Mouse (Mus musculus): ENCODE results near the gene Shroom3. TPM values are rescaled to one million over a fixed set of nuclear protein-coding genes. Genes with fewer than 3 reads are reported as not detected.

Shroom3 gene
- polyA plus RNA-seq, 1 experiment from 2014 or later = 1.1 TPM

DNA sequence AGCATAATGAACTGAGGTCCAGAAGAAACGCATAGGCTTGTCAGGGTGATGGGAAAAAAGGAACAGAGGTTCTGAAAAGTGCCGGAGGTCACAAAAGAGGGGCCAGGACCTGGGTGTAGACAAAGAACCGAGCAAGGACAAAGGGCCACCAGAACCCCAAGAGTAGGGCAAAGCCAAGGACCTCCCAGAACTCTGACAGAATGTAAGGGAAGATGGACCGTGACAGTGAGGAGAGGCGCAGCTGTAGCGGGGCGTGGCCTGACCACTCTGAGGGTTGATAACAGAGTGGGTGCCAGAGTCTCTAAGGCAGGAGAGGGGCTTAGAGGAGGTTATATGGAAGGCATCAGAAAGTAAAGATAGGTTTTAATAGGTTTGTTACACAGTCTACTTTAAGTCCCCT is 77.3 kb downstream of the Shroom3 start:
- H3K4me1 ChIP-seq (ENCODE audit: control insufficient read depth, insufficient read depth, low read length) = no peaks in the 10 kb centered on the region
- H3K9ac ChIP-seq (ENCODE audit: low read depth, low read length) = no peak overlapping the region
- no peak overlapping the region for H3K27ac ChIP-seq (ENCODE audit: low read length)
- no peak for ATAC-seq
- no peaks in the 10 kb centered on the region for H3K27me3 ChIP-seq (ENCODE audit: control insufficient read depth, insufficient read depth, low read depth, low read length)
- WGBS = 74% methylated on average over 7 of the region's 7 CpGs
- H3K4me3 ChIP-seq (ENCODE audit: low read depth, low read length) = no peak overlapping the region
- H3K4me2 ChIP-seq (ENCODE audit: low read length) = no peak overlapping the region
- no peaks in the 10 kb centered on the region for H3K36me3 ChIP-seq (ENCODE audit: control insufficient read depth, insufficient read depth, low read length)
- H3K9me3 ChIP-seq (replicated peaks; ENCODE audit: control insufficient read depth, low read length, poor library complexity, severe bottlenecking) = no peaks in the 10 kb centered on the region

DNA sequence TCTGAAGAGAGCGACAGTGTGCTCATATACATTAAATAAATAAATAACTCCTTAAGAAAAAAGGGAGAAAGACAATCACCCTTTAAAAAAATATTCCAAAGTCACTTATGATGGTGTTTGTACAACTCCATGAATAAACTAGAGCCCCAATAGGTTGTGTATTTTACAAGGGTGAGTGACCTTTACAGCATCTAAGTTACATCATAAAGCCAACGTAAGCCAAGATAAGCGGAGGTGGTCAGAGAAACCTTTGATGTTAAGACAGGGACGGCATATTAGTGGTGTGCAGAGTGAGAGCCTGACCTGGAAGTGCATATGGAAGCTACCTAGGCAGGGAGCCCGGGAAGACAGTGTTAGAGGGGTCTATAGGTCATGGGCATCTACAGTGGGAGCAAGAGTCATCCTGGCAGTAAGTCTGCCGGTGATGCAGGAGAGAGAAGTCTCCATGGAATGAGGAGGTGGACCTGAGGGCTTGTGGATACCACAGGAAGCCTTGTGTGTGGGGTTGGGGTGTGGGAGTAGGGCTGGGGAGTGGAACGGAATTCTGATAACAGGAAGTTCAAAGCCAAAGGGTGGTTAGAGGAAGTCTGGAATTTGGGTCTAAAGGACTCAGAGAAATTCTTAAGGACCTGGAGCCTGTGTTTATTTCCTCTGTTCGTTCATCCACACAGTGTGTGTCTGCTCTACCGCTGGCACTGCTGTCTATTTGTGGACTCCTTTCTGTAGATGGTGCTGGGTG is 78.5 kb downstream of the Shroom3 start:
- H3K4me1 ChIP-seq (ENCODE audit: control insufficient read depth, insufficient read depth, low read length) = no peaks in the 10 kb centered on the region
- H3K36me3 ChIP-seq (ENCODE audit: control insufficient read depth, insufficient read depth, low read length) = no peaks in the 10 kb centered on the region
- no peak overlapping the region for H3K4me3 ChIP-seq (ENCODE audit: low read depth, low read length)
- no peaks in the 10 kb centered on the region for H3K27me3 ChIP-seq (ENCODE audit: control insufficient read depth, insufficient read depth, low read depth, low read length)
- H3K9me3 ChIP-seq (replicated peaks; ENCODE audit: control insufficient read depth, low read length, poor library complexity, severe bottlenecking) = no peaks in the 10 kb centered on the region
- no peak overlapping the region for H3K9ac ChIP-seq (ENCODE audit: low read depth, low read length)
- no peak for ATAC-seq
- H3K27ac ChIP-seq (ENCODE audit: low read length) = no peak overlapping the region
- H3K4me2 ChIP-seq (ENCODE audit: low read length) = no peak overlapping the region
- WGBS = 89% methylated on average over 9 of the region's 9 CpGs

DNA sequence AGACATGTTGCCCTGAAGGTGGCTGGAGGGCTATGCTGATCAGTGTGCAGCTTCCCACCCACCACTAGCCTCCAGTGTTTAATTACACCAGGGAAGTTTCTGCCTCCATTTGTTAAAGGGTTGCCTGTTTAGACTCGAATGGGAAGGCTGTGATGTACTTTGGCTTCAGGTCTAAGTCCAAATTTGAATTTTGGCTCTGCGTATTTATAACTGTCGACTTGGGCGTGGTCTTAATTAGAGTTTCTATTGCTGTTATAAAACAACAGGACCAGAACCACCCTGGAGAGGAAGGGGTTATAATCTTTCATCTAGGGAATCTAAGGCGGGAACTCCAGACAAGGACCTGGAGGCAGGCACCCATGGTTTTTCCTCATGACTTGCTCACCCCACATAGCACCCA is 79.2 kb downstream of the Shroom3 start:
- 91% methylated on average over 5 of the region's 5 CpGs for WGBS
- ATAC-seq = no peak
- no peak overlapping the region for H3K9ac ChIP-seq (ENCODE audit: low read depth, low read length)
- no peak overlapping the region for H3K4me2 ChIP-seq (ENCODE audit: low read length)
- no peaks in the 10 kb centered on the region for H3K9me3 ChIP-seq (replicated peaks; ENCODE audit: control insufficient read depth, low read length, poor library complexity, severe bottlenecking)
- H3K4me3 ChIP-seq (ENCODE audit: low read depth, low read length) = no peak overlapping the region
- no peak overlapping the region for H3K27ac ChIP-seq (ENCODE audit: low read length)
- no peaks in the 10 kb centered on the region for H3K4me1 ChIP-seq (ENCODE audit: control insufficient read depth, insufficient read depth, low read length)
- no peaks in the 10 kb centered on the region for H3K27me3 ChIP-seq (ENCODE audit: control insufficient read depth, insufficient read depth, low read depth, low read length)
- H3K36me3 ChIP-seq (ENCODE audit: control insufficient read depth, insufficient read depth, low read length) = no peaks in the 10 kb centered on the region

GRCm38 (mm10) chr5:92763546-92763952 is 80.3 kb downstream of the Shroom3 start:
- no peaks in the 10 kb centered on the region for H3K4me1 ChIP-seq (ENCODE audit: control insufficient read depth, insufficient read depth, low read length)
- no peak overlapping the region for H3K9ac ChIP-seq (ENCODE audit: low read depth, low read length)
- no peaks in the 10 kb centered on the region for H3K36me3 ChIP-seq (ENCODE audit: control insufficient read depth, insufficient read depth, low read length)
- H3K4me2 ChIP-seq (ENCODE audit: low read length) = no peak overlapping the region
- H3K4me3 ChIP-seq (ENCODE audit: low read depth, low read length) = no peak overlapping the region
- WGBS = 43% methylated on average over 4 of the region's 4 CpGs
- no peaks in the 10 kb centered on the region for H3K9me3 ChIP-seq (replicated peaks; ENCODE audit: control insufficient read depth, low read length, poor library complexity, severe bottlenecking)
- H3K27ac ChIP-seq (ENCODE audit: low read length) = no peak overlapping the region
- H3K27me3 ChIP-seq (ENCODE audit: control insufficient read depth, insufficient read depth, low read depth, low read length) = no peaks in the 10 kb centered on the region
- no peak for ATAC-seq

- WGBS = 78% methylated on average over 4 of the region's 4 CpGs
- Histone ChIP-seq H3K4me3 (ENCODE audit: low read depth, low read length) (no peak overlapping the region), H3K36me3 (ENCODE audit: control insufficient read depth, insufficient read depth, low read length) (no peaks in the 10 kb centered on the region), H3K27ac (ENCODE audit: low read length) (no peak overlapping the region), H3K27me3 (ENCODE audit: control insufficient read depth, insufficient read depth, low read depth, low read length) (no peaks in the 10 kb centered on the region), H3K4me2 (ENCODE audit: low read length) (no peak overlapping the region), H3K9me3 (replicated peaks; ENCODE audit: control insufficient read depth, low read length, poor library complexity, severe bottlenecking) (no peaks in the 10 kb centered on the region), H3K9ac (ENCODE audit: low read depth, low read length) (no peak overlapping the region), H3K4me1 (ENCODE audit: control insufficient read depth, insufficient read depth, low read length) (no peaks in the 10 kb centered on the region)
- no peak for ATAC-seq
These were observed 83.1 kb downstream of the Shroom3 start for GRCm38 (mm10) chr5:92766301-92766700.

DNA sequence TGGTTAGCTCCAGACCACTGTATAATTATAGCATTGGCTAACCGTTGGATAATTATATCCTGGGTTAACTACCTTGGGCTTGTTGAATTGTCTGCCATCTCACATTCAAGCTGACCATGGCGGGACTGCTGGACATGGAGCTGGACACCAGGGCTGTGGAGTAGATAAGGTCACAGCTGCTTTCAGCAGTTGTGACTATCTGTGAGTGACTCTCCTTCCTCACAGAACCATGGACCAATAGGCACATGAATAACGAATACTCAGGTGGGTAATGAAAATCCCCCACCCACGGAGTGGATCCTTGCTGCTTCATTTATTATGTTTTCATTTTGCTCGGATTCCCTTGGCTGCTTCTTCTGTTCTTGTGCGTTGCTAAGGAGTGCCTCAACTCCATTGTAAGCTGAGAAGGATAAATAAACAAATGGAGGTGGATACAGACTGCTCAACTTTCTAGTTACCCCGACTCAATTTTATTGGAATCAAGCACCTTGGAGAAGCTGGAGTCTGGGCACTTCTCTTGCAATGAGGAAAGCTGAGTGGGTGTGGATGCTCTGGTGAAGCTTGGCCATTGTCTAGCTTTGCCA is 84.1 kb downstream of the Shroom3 start:
- H3K4me2 ChIP-seq (ENCODE audit: low read length) = no peak overlapping the region
- H3K9ac ChIP-seq (ENCODE audit: low read depth, low read length) = no peak overlapping the region
- WGBS = 48% methylated on average over 7 of the region's 7 CpGs
- H3K27me3 ChIP-seq (ENCODE audit: control insufficient read depth, insufficient read depth, low read depth, low read length) = no peaks in the 10 kb centered on the region
- no peak overlapping the region for H3K27ac ChIP-seq (ENCODE audit: low read length)
- no peaks in the 10 kb centered on the region for H3K4me1 ChIP-seq (ENCODE audit: control insufficient read depth, insufficient read depth, low read length)
- H3K9me3 ChIP-seq (replicated peaks; ENCODE audit: control insufficient read depth, low read length, poor library complexity, severe bottlenecking) = no peaks in the 10 kb centered on the region
- no peaks in the 10 kb centered on the region for H3K36me3 ChIP-seq (ENCODE audit: control insufficient read depth, insufficient read depth, low read length)
- ATAC-seq = no peak
- no peak overlapping the region for H3K4me3 ChIP-seq (ENCODE audit: low read depth, low read length)

- no peaks in the 10 kb centered on the region for H3K27me3 ChIP-seq (ENCODE audit: control insufficient read depth, insufficient read depth, low read depth, low read length)
- no peak for ATAC-seq
- no peak overlapping the region for H3K4me2 ChIP-seq (ENCODE audit: low read length)
- no peaks in the 10 kb centered on the region for H3K36me3 ChIP-seq (ENCODE audit: control insufficient read depth, insufficient read depth, low read length)
- H3K9me3 ChIP-seq (replicated peaks; ENCODE audit: control insufficient read depth, low read length, poor library complexity, severe bottlenecking) = no peaks in the 10 kb centered on the region
- H3K27ac ChIP-seq (ENCODE audit: low read length) = no peak overlapping the region
- H3K4me3 ChIP-seq (ENCODE audit: low read depth, low read length) = no peak overlapping the region
- H3K9ac ChIP-seq (ENCODE audit: low read depth, low read length) = no peak overlapping the region
- WGBS = 64% methylated on average over 6 of the region's 6 CpGs
- no peaks in the 10 kb centered on the region for H3K4me1 ChIP-seq (ENCODE audit: control insufficient read depth, insufficient read depth, low read length)
These were observed 84.6 kb downstream of the Shroom3 start for GRCm38 (mm10) chr5:92767857-92768291.

DNA sequence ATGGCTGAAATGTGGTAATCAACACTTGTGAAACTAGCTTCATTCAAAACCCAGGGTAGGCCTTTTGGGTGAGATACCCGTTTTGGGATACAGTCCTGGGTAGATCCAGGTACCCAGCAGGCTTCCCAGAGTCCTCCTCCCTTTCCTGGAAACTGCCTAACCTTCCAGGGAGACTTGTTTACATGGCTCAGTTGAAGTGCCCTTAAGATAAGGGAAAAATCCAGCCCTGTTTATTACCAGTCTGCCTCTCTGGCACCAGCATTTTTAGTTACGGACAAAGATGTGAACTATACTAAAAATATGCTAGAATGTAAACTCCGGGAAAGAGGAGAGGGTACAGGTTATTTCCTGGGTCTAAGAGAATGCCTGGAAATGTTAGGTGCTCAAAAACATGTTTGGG is 90.6 kb downstream of the Shroom3 start:
- H3K4me2 ChIP-seq (ENCODE audit: low read length) = no peak overlapping the region
- 87% methylated on average over 3 of the region's 3 CpGs for WGBS
- no peak overlapping the region for H3K27ac ChIP-seq (ENCODE audit: low read length)
- H3K4me3 ChIP-seq (ENCODE audit: low read depth, low read length) = no peak overlapping the region
- no peak overlapping the region for H3K9ac ChIP-seq (ENCODE audit: low read depth, low read length)
- no peaks in the 10 kb centered on the region for H3K27me3 ChIP-seq (ENCODE audit: control insufficient read depth, insufficient read depth, low read depth, low read length)
- no peaks in the 10 kb centered on the region for H3K36me3 ChIP-seq (ENCODE audit: control insufficient read depth, insufficient read depth, low read length)
- H3K4me1 ChIP-seq (ENCODE audit: control insufficient read depth, insufficient read depth, low read length) = no peaks in the 10 kb centered on the region
- H3K9me3 ChIP-seq (replicated peaks; ENCODE audit: control insufficient read depth, low read length, poor library complexity, severe bottlenecking) = no peaks in the 10 kb centered on the region
- ATAC-seq = no peak

DNA sequence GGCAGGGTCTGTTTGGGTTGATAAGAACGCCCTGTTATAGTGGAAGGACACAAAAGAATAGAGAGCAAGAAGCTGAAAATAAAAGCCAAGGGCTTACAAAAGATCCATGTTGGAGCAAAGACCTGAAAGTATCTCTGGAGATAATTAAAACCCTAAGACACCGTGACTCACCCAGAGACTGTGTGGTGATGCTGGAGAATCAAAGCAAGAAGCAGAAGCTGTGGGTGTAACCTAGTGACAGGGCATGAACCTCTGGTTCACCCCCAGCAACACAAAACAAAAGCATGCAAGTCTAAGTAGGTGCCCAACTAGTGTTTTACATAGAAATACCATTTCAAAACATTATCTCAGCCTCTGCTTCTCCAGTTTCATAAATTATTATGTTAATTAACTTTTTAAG is 91.2 kb downstream of the Shroom3 start:
- no peaks in the 10 kb centered on the region for H3K9me3 ChIP-seq (replicated peaks; ENCODE audit: control insufficient read depth, low read length, poor library complexity, severe bottlenecking)
- H3K4me3 ChIP-seq (ENCODE audit: low read depth, low read length) = no peak overlapping the region
- 41% methylated on average over 2 of the region's 2 CpGs for WGBS
- no peaks in the 10 kb centered on the region for H3K27me3 ChIP-seq (ENCODE audit: control insufficient read depth, insufficient read depth, low read depth, low read length)
- H3K27ac ChIP-seq (ENCODE audit: low read length) = no peak overlapping the region
- no peak overlapping the region for H3K9ac ChIP-seq (ENCODE audit: low read depth, low read length)
- H3K4me2 ChIP-seq (ENCODE audit: low read length) = no peak overlapping the region
- no peaks in the 10 kb centered on the region for H3K4me1 ChIP-seq (ENCODE audit: control insufficient read depth, insufficient read depth, low read length)
- H3K36me3 ChIP-seq (ENCODE audit: control insufficient read depth, insufficient read depth, low read length) = no peaks in the 10 kb centered on the region
- no peak for ATAC-seq
